Mouse (Mus musculus) right cerebral cortex, adult 18-20 months (tissue): Measurements from ENCODE around the gene Svs4.
"Not testable (repeated sequence)": the region's sequence is repeated elsewhere in the genome, so short reads cannot be mapped to it uniquely, and the experiment has no call there.

ENCODE experiments used
- DNase-seq: peaks from one replicate; pipeline ENCODE4 v3.0.0; 2022; ENCODE audit warnings: mixed read lengths

Gene Svs4

DNA sequence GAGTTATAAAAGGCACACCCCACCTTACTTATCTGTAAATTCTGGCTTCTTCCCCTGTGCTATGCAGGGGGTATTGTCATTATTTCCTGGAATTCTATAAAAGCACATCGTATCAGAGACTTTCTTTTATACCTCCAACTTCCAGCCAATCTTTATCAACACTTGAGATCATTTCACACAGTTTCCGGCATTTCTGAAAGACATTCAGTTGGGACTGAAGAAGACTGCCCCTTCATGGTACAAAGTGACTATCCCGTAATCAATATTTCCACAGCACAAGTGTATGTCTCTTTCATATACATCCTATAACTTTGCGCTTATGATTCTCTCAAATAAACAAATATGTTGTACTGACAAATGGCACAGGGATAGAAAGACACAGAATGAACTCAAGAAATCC is at the start of gene Svs4:
Gene Svs4, minus strand, starts transcription at position 101 of the 400 bp plus-strand sequence.
- DNase-seq: no peak

DNA sequence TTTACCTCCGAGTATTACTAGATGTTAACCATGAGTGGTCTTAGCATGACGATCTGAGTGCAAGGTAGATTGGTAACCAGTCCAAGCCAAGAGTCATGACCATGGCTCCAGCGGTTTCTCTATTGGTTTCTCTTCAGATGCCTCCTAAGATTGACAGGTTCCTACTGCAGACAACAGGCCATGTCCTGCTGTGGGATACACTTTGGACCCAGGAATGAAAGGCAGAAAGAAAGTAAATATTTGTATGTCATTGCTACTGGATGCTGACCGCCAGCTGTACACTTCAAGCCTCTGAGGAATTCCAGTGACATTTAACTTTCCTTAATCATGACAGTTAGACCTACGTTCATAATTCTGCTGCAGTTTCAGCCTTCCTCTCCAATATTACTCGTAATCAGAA is 42.7 kb upstream of the Svs4 start:
- DNase-seq: no peak

DNA sequence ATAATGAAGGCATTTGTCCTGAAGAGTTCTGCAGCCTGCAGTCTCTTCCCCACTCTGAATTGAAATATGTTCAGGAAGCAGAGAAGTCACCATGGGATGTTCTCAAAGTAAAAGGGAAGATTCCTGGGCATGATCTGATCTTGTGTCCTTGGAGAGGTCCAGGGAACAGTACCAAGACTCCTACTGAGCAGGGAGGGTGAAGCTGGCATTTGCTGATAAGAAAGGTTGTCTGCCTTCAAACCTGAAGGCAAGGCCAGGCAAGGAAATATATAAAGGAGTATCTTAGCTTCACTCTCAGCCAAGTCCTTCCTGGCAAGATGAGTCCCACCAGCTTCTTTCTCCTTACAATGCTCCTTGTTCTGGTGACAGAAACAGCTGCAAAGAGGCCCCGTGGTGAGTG is 38.2 kb upstream of the Svs4 start, which contains the start of gene Svs6:
Gene Svs6, plus strand, starts transcription at position 301 of the 400 bp plus-strand sequence.
- not testable (repeated sequence) for DNase-seq

DNA sequence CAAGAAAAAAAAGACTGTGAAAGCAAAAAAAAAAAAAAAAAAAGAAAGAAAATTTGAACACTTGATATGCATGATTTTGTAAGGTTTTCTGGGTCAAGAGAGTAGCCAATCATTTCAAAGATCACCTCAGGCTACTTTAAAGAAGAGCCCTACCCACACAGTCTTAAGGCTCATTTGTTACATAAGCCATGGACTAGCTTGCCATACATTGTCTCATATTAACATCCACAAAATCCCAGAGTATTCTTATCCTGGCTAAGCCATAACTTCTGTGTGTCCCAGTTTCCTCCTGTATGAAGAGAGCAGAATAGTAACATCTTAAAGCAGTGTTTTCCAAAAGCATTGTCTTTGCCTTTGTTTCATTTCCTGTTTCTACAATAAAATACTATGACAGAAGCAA is 37.2 kb upstream of the Svs4 start:
- DNase-seq: not testable (repeated sequence)

DNA sequence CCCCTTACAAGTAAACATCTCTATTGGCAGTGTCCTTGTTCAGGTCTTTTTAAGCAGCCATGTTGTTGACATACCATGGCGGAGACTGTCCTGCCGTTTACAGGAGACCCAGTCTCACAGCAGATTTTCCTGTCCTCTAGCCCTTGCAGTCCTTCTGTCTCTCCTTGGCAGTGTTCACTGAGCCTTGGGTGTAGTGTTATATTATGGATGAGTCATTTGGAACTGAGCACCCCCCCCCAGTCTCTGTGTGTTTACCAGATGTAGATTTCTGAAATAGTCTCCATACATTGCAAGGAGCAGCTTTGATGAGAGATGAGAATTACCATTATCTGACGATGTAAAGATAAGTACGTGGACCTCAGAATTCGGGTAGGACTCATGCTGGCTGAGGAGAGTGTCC is 34.3 kb upstream of the Svs4 start:
- DNase-seq: peak; percentile 18

DNA sequence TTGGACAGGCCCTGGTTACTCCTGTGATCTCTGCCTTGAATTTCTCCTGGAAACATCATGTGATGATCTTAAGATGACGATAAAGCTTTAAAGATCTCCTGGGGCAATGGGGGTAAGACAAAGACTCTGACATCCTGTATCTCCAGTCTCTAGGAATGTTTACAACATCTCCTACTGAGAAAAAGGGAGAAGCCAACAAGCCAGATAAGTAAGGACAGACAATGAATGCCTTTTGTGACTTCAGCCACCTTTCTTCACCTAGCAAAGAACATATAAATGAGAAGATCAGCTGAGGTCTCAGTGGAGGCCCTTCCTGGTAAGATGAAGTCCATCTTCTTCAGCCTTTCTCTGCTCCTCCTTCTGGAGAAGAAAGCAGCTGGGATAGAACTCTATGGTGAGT is 10.7 kb upstream of the Svs4 start, which contains the start of gene Svs3a:
Gene Svs3a, plus strand, starts transcription at position 301 of the 400 bp plus-strand sequence.
- DNase-seq: not testable (repeated sequence)

DNA sequence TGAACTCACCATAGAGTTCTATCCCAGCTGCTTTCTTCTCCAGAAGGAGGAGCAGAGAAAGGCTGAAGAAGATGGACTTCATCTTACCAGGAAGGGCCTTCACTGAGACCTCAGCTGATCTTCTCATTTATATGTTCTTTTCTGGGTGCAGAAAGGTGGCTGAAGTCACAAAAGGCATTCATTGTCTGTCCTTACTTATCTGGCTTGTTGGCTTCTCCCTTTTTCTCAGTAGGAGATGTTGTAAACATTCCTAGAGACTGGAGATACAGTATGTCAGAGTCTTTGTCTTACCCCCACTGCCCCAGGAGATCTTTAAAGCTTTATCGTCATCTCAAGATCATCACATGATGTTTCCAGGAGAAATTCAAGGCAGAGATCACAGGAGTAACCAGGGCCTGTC is 21.7 kb downstream of the Svs4 start, which contains the start of gene Svs3b:
Gene Svs3b, minus strand, starts transcription at position 101 of the 400 bp plus-strand sequence.
- DNase-seq: not testable (repeated sequence)

DNA sequence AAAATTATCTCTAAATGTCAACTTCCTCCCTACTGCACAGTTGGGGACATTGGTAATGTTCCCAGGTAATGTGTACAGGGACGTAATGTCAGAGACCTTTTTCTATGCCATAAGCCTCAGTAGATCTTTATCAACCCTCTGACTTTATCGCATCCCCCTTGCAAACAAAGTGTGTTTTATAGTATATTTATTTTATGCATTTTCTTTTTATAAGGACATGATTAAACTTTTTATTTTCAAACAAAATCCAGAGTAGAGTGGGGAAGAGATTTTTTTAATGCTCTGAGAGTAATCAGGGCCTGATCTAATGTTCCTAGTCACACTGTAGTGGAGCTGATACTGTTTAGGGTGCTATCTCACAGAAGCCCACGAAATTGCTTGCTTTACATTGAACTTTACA is 39.9 kb downstream of the Svs4 start, which contains the start of gene Svs2:
Gene Svs2, minus strand, starts transcription at position 101 of the 400 bp plus-strand sequence.
- no peak for DNase-seq

DNA sequence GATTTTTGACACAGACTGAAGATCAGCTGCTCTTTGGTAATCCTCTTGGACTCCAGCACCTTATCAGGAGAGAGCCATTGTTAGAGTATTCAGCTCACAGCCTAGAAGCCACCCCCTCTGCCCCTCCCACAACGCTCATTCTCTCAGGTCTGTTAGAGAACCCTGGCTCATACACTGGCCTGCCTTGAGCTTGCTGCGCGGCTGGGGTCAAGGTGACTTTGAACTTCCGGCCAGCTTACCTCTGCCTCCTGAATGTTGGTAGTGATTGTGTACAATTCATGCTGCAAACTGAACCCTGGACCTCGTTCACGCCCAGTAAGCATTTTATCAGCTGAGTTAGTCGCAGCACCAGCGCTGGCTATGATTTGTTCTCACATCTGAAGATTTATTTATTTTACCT is 45.6 kb downstream of the Svs4 start:
- no peak for DNase-seq

DNA sequence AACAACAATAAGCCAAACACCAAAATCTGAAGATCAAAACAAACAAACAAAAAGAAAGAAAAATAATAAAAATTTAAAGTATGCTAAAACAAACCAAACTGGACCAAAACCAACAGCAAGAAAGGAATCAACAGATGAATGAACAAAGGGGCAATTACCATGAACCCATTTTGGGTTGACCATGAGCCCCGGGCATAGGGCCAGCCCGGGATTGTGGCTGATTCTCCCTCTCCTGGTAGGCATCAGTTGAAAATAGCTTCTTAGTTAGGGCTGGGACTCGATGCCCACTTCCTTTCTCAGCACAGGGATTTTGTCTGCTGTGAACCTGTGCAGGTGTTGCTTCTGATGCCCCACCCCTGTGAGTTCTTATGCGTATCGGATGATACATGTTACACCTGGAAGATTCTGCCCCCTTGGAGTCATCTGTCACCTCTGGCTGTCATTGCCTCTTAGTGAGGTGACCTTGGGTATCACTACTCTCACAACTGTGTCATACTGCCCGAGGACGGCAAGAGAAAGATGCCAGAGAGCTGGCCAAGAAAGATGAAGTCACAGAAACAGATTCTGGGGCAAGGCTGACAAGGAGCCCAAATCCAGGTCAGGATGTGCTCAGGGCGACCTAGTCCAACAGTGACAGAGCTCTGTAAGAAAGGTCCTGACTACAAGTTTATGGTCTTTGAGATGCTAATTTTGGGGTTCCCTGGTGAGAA is 49.7 kb downstream of the Svs4 start:
- no peak for DNase-seq
